Mouse (Mus musculus) myocyte (in vitro differentiated cells): ENCODE data around the gene Resp18. TPM values are rescaled to one million over a fixed set of nuclear protein-coding genes. Genes with fewer than 3 reads are reported as not detected.

ENCODE experiments used
- H3K27me3 ChIP-seq: one replicate; pipeline ENCODE4 v1.6.1; 2011; ENCODE audit not compliant: control insufficient read depth, insufficient read depth, insufficient read length
- H3K36me3 ChIP-seq: one replicate; pipeline ENCODE4 v1.6.1; 2011; ENCODE audit not compliant: control insufficient read depth, insufficient read depth
- H3K4me2 ChIP-seq: one replicate; pipeline ENCODE4 v1.6.1; 2011; ENCODE audit warnings: low read depth, control low read depth
- H3K4me3 ChIP-seq: one replicate; pipeline ENCODE4 v1.5.1; 2011; ENCODE audit warnings: mild to moderate bottlenecking, control low read depth, moderate library complexity
- H3K79me2 ChIP-seq: one replicate; pipeline ENCODE4 v1.6.1; 2011; ENCODE audit not compliant: control insufficient read depth, insufficient read depth
- H3ac ChIP-seq: one replicate; pipeline ENCODE4 v1.6.1; 2011; ENCODE audit not compliant: control insufficient read depth, insufficient read length
- CEBPB ChIP-seq: IDR thresholded peaks from 2 replicates; pipeline ENCODE4 v1.6.1; 2011; ENCODE audit warnings: mild to moderate bottlenecking, moderate library complexity; ENCODE audit not compliant: poor library complexity, insufficient read depth, severe bottlenecking
- E2F4 ChIP-seq: IDR thresholded peaks from one replicate; pipeline ENCODE4 v1.6.1; 2011; ENCODE audit warnings: mild to moderate bottlenecking, control low read depth, moderate library complexity; ENCODE audit not compliant: insufficient read depth
- MAX ChIP-seq: IDR thresholded peaks from one replicate; pipeline ENCODE4 v1.6.1; 2011; ENCODE audit warnings: low read depth, mild to moderate bottlenecking, control low read depth
- MYOD1 ChIP-seq, 3 experiments: IDR thresholded peaks; one replicate each; pipeline ENCODE4 v1.6.1; 2011; ENCODE audit warnings: control low read depth in 2 of 3, low read depth in 2 of 3, mild to moderate bottlenecking in 2 of 3, moderate library complexity in 1 of 3; ENCODE audit not compliant: insufficient read length in 2 of 3, control insufficient read depth in 1 of 3
- MYOG ChIP-seq, 3 experiments: IDR thresholded peaks; one replicate each; pipeline ENCODE4 v1.6.1; 2011; ENCODE audit warnings: control low read depth in 2 of 3, low read depth in 2 of 3, mild to moderate bottlenecking in 2 of 3; ENCODE audit not compliant: insufficient read length in 2 of 3, control insufficient read depth in 1 of 3, insufficient read depth in 1 of 3
- POLR2A ChIP-seq: IDR thresholded peaks from one replicate; pipeline ENCODE4 v1.6.1; 2011; ENCODE audit warnings: low read depth, mild to moderate bottlenecking, control low read depth, moderate library complexity; ENCODE audit not compliant: insufficient read length
- POLR2AphosphoS2 ChIP-seq: IDR thresholded peaks from one replicate; pipeline ENCODE4 v1.6.1; 2011; ENCODE audit warnings: low read depth, control low read depth; ENCODE audit not compliant: insufficient read length
- REST ChIP-seq: IDR thresholded peaks from one replicate; pipeline ENCODE4 v1.6.1; 2011; ENCODE audit warnings: mild to moderate bottlenecking, control low read depth, moderate library complexity; ENCODE audit not compliant: insufficient read depth, insufficient read length
- SRF ChIP-seq: IDR thresholded peaks from one replicate; pipeline ENCODE4 v1.6.1; 2011; ENCODE audit warnings: low read depth; ENCODE audit not compliant: control insufficient read depth, insufficient read length
- TCF12 ChIP-seq: IDR thresholded peaks from one replicate; pipeline ENCODE4 v1.6.1; 2011; ENCODE audit warnings: mild to moderate bottlenecking, control low read depth; ENCODE audit not compliant: poor library complexity, insufficient read depth, severe bottlenecking
- TCF3 ChIP-seq: IDR thresholded peaks from one replicate; pipeline ENCODE4 v1.6.1; 2011; ENCODE audit warnings: low read depth, control low read depth; ENCODE audit not compliant: insufficient read length
- USF1 ChIP-seq: IDR thresholded peaks from one replicate; pipeline ENCODE4 v1.6.1; 2011; ENCODE audit warnings: low read depth, mild to moderate bottlenecking, control low read depth, moderate library complexity
- polyA plus RNA-seq: library from polyadenylated mRNA; unstranded; fragments of >200 nt; fragmentation: generic; extraction: Trizol; gene quantifications from one replicate; pipeline ENCODE4 v1.2.1, GENCODE M21; 2012; ENCODE audit warnings: missing spikeins

Resp18 gene
- polyA plus RNA-seq, 1 experiment = not detected

DNA sequence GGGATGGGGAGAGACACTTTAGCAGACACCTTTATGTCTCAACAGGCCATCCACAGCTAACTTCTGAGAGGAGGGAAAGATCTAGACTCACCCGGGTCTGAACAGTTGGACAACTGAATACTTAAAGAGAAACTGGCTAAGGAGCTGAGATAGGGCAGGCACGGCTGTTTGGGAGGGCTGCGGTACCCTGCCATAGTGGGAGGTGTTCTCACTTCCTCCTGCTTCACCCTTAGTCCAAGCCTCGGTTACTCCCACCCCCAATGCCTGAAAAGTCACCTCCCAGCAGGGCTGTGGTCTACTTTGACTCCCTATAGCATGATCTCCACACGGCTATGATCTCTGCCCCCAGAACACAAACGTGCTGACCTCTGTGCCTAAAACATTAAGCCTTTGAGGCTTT lies 54.7 kb downstream of the Resp18 start:
- no peaks in the 10 kb centered on the region for H3K79me2 ChIP-seq
- H3ac ChIP-seq = no peak overlapping the region
- no peak overlapping the region for H3K4me3 ChIP-seq
- TF ChIP-seq POLR2AphosphoS2 = no peak
- no peak for TF ChIP-seq USF1
- no peak for TF ChIP-seq REST
- TF ChIP-seq TCF12 = no peak
- no peak for TF ChIP-seq MYOG (IDR thresholded peaks at IDR 0.05; ENCODE audit: control insufficient read depth in 1 of 3, insufficient read depth in 1 of 3, insufficient read length in 2 of 3, low read depth in 2 of 3)
- TF ChIP-seq POLR2A = no peak
- no peak for TF ChIP-seq SRF
- TF ChIP-seq CEBPB = no peak
- no peak for TF ChIP-seq MAX
- no peak for TF ChIP-seq TCF3
- no peak for TF ChIP-seq E2F4
- H3K27me3 ChIP-seq = no peaks in the 10 kb centered on the region
- H3K36me3 ChIP-seq = no peaks in the 10 kb centered on the region
- H3K4me2 ChIP-seq = no peak overlapping the region

DNA sequence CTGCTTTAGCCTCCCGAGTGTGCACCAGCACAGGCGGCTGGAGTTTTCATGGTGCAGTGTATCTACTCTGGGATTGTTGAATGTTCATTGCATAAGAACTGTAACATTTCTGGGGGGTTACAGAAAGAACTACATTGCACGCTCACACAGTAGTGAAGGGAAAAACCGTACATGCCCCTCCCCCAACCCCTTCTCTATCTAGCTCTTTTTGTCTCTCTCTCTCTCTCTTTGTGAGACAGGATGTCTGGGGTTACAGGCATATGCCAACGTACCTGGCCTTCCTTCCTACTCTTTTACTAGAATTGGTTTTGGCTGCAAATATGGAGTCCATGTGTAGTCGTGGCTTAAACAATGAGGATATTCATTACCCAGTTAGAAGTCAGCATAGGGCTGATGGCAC lies 55.3 kb downstream of the Resp18 start:
- no peak overlapping the region for H3K4me2 ChIP-seq
- H3K27me3 ChIP-seq = no peaks in the 10 kb centered on the region
- TF ChIP-seq POLR2AphosphoS2 = no peak
- no peak for TF ChIP-seq TCF12
- no peak for TF ChIP-seq E2F4
- no peak for TF ChIP-seq SRF
- TF ChIP-seq MYOG (IDR thresholded peaks at IDR 0.05; ENCODE audit: control insufficient read depth in 1 of 3, insufficient read depth in 1 of 3, insufficient read length in 2 of 3, low read depth in 2 of 3) = no peak
- no peak for TF ChIP-seq USF1
- TF ChIP-seq CEBPB = no peak
- TF ChIP-seq TCF3 = no peak
- TF ChIP-seq MAX = no peak
- no peak for TF ChIP-seq REST
- no peak for TF ChIP-seq MYOD1 (IDR thresholded peaks at IDR 0.05; ENCODE audit: control insufficient read depth in 1 of 3, insufficient read length in 2 of 3, low read depth in 2 of 3)
- no peak for TF ChIP-seq POLR2A
- no peaks in the 10 kb centered on the region for H3K36me3 ChIP-seq
- no peak overlapping the region for H3ac ChIP-seq
- H3K4me3 ChIP-seq = no peak overlapping the region
- peaks cover 2% of the 10 kb centered on the region for H3K79me2 ChIP-seq

Other genes with a start within 250 kb of the Resp18 start
- 4.5 TPM for gene Nhej1, start 153.2 kb downstream of the Resp18 start, polyA plus RNA-seq
- gene Slc23a3, start 144.5 kb downstream of the Resp18 start, polyA plus RNA-seq = 0.08 TPM
- gene Cnppd1, start 135.7 kb downstream of the Resp18 start, polyA plus RNA-seq = 53.7 TPM
- 33.9 TPM for gene Retreg2, start 135.6 kb downstream of the Resp18 start, polyA plus RNA-seq
- 43.4 TPM for gene Zfand2b, start 109.8 kb downstream of the Resp18 start, polyA plus RNA-seq
- gene Abcb6, start 98.0 kb downstream of the Resp18 start, polyA plus RNA-seq = 61.4 TPM
- gene Ankzf1, start 86.3 kb downstream of the Resp18 start, polyA plus RNA-seq = 11.4 TPM
- 44.6 TPM for gene Atg9a, start 86.2 kb downstream of the Resp18 start, polyA plus RNA-seq
- 2.0 TPM for gene Glb1l, start 67.6 kb downstream of the Resp18 start, polyA plus RNA-seq
- 86.4 TPM for gene Stk16, start 67.6 kb downstream of the Resp18 start, polyA plus RNA-seq
- gene Tuba4a, start 58.5 kb downstream of the Resp18 start, polyA plus RNA-seq = 210 TPM
- gene A630095N17Rik, start 46.3 kb downstream of the Resp18 start, polyA plus RNA-seq = 0.11 TPM
- gene Dnajb2, start 42.0 kb downstream of the Resp18 start, polyA plus RNA-seq = 54.1 TPM
- gene Ptprn, start 13.9 kb downstream of the Resp18 start, polyA plus RNA-seq = 3.6 TPM
- gene Dnpep, start 39.6 kb upstream of the Resp18 start, polyA plus RNA-seq = 170 TPM
- 2,193 TPM for gene Des, start 81.9 kb upstream of the Resp18 start, polyA plus RNA-seq
- 42.3 TPM for gene Speg, start 96.9 kb upstream of the Resp18 start, polyA plus RNA-seq
- gene Gmppa, start 157.5 kb upstream of the Resp18 start, polyA plus RNA-seq = 106 TPM
- gene Asic4, start 172.0 kb upstream of the Resp18 start, polyA plus RNA-seq = 0.28 TPM
- gene Chpf, start 200.9 kb upstream of the Resp18 start, polyA plus RNA-seq = 52.1 TPM
- 0.78 TPM for gene Tmem198, start 201.1 kb upstream of the Resp18 start, polyA plus RNA-seq
- 148 TPM for gene Obsl1, start 228.0 kb upstream of the Resp18 start, polyA plus RNA-seq
- gene Inha, start 228.7 kb upstream of the Resp18 start, polyA plus RNA-seq = 4.7 TPM
- 33.3 TPM for gene Stk11ip, start 243.1 kb upstream of the Resp18 start, polyA plus RNA-seq